Mouse (Mus musculus) adrenal gland, postnatal 10 days (tissue): ENCODE data around the gene Cypt3. TPM values are rescaled to one million over a fixed set of nuclear protein-coding genes. Genes with fewer than 3 reads are reported as not detected.

Experiments
- DNase-seq: peaks from one replicate; pipeline ENCODE4 v3.0.0; 2021; ENCODE audit warnings: mixed read lengths
- long read RNA-seq, 2 experiments: library from polyadenylated mRNA; stranded (forward); transcript quantifications; one replicate each; pipeline ENCODE4 v2.0.0; 2021
- total RNA-seq, 2 experiments: library from RNA; stranded (reverse); gene quantifications; 2 replicates each; pipeline ENCODE4 v1.2.3; 2021

Gene Cypt3
- not detected for total RNA-seq
- long read RNA-seq, experiment 1, result 0 reads
- long read RNA-seq, experiment 2, result 0 reads

GRCm38 (mm10) chrX:153558293-153558692, at the start of gene Cypt3:
Cypt3 (plus strand) TSS chrX:153558593.
- no peak for DNase-seq

- peak; percentile 18 for DNase-seq
These were observed 42.9 kb upstream of the Cypt3 start for GRCm38 (mm10) chrX:153515491-153515890.

- peak; percentile 7 for DNase-seq
These were observed 30.0 kb upstream of the Cypt3 start for GRCm38 (mm10) chrX:153528399-153528798.

GRCm38 (mm10) chrX:153556634-153557033, 1.8 kb upstream of the Cypt3 start:
- DNase-seq, result no peak

GRCm38 (mm10) chrX:153564650-153565049, 6.3 kb downstream of the Cypt3 start:
- no peak for DNase-seq

- DNase-seq, result no peak
These were observed 41.2 kb downstream of the Cypt3 start for GRCm38 (mm10) chrX:153599583-153599982.

Other genes starting within 250 kb of the Cypt3 start
- 10 to 100 TPM; 42.2 to 43.1 TPM for gene Ubqln2, start 60.4 kb upstream of the Cypt3 start, total RNA-seq
- gene Kctd12b, start 137.8 kb downstream of the Cypt3 start, total RNA-seq, result 10 to 100 TPM; 18.0 to 21.2 TPM
- gene Nbdy, start 165.0 kb downstream of the Cypt3 start, total RNA-seq, result 10 to 100 TPM; 51.7 to 52.5 TPM